Mouse (Mus musculus) duodenum, adult 2 months (tissue): ENCODE measurements around the gene Sptb. TPM values are rescaled to one million over a fixed set of nuclear protein-coding genes. Genes with fewer than 3 reads are reported as not detected.

Source experiments
- polyA plus RNA-seq: library from polyadenylated mRNA; depleted of rRNA; stranded (reverse); fragments of >200 nt; gene quantifications from 2 replicates; pipeline ENCODE4 v1.2.3, GENCODE M21; 2012; ENCODE audit warnings: low replicate concordance; rRNA removed

Sptb gene
- polyA plus RNA-seq, result 0.31 and 0.98 TPM in 2 replicates

DNA sequence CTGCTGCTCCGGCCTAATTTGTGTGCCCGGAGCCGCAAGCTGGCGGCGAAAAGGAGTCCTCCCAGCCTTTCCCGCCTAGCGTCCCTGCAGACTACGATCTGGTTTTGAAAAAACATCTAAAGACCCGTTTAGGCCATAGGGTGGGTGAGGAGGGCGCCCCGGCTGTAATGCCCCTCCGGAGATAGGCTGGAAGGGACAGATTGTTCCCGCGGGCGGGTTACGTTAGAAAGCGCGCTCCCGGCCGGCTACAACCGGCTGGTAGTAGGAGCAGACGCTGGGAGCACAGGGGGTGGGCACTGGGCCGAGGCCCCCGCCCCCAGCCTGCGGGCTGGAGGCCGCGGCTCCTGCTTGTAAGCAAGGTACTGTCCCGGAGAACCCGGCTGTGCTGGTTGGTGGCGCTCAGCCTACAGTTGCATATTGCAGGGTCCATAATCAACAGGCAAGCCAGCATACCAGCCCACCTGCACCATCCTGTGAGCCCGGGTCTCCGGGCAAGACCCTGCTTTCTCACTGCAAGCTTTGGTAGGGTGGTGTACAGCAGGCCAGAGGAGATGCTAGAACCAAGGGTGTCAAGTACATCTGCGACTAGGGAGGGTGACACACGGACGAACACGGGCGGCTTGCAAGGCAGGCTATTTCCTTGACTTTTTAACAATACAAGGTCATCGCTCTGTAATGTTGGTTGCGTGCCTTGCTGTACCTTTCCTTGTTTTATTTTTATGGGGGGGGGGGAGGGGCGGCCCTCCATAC, at the start of gene Sptb:
Gene Sptb, minus strand, starts transcription at position 197 of the 750 bp plus-strand sequence.

DNA sequence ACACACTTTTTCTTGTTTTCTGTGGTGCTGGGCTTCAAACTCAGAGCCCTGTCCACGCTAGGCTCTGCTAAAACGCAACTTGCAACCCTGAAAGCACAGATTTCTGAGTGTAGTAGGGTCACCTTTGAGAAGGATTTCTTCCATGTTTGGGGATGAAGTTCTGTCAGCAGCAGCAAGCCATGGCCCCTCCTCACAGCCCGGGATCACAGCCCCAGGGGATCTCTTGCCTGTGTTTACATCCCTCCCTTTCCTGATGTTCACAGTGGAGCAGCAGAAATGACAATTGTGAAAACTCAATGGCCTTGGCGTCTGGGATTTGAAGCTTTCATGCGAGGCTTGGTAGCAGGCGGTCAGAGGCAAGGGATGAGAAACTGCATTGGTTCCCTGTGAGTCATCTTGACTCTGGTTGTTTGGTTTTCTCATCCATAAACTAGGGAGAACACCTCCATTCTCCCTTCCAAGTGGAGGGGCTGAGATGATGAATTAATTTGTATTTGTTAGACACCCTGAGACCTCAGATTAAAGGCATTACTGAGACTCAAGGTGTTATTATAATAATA, 179.7 kb downstream of the Sptb start, which contains the start of gene Plekhg3:
Gene Plekhg3, plus strand, starts transcription at position 312 of the 560 bp plus-strand sequence.

Other genes starting within 250 kb of the Sptb start
- gene Plekhg3, start 179.7 kb downstream of the Sptb start, polyA plus RNA-seq, result 11.6 and 15.9 TPM in 2 replicates
- 17.4 and 23.8 TPM in 2 replicates for gene Churc1, start 55.0 kb upstream of the Sptb start, polyA plus RNA-seq
- gene Fntb, start 55.0 kb upstream of the Sptb start, polyA plus RNA-seq, result 16.6 and 19.4 TPM in 2 replicates
- 464 and 683 TPM in 2 replicates for gene Gpx2, start 85.0 kb upstream of the Sptb start, polyA plus RNA-seq
- 13.0 and 13.5 TPM in 2 replicates for gene Rab15, start 112.4 kb upstream of the Sptb start, polyA plus RNA-seq